Mouse (Mus musculus): ENCODE results near the gene C77080. TPM values are rescaled to one million over a fixed set of nuclear protein-coding genes. Genes with fewer than 3 reads are reported as not detected.
A peak's percentile ranks its signal among the peaks of the same experiment; 100 is the strongest.

The C77080 gene
- polyA plus RNA-seq, 1 experiment, result 39.3 TPM

- Histone ChIP-seq H3K4me3 (ENCODE audit: insufficient read depth, low read depth, low read length) (no peak overlapping the region), H3K4me1 (ENCODE audit: control insufficient read depth, insufficient read depth, low read length) (peaks cover 27% of the 10 kb centered on the region; the same call in 1 of the 2 replicates), H3K36me3 (ENCODE audit: control insufficient read depth, insufficient read depth, low read length) (no peaks in the 10 kb centered on the region), H3K27ac (ENCODE audit: insufficient read depth, low read depth, low read length) (peak overlapping the region; percentile 95), H3K27me3 (replicated peaks; ENCODE audit: control insufficient read depth, insufficient read depth, low read length) (no peaks in the 10 kb centered on the region)
- DNase-seq, result peak; percentile 45
- 67% methylated on average over 9 of the region's 9 CpGs for WGBS
- no peak for TF ChIP-seq POLR2A (IDR thresholded peaks at IDR 0.05; ENCODE audit: low read depth, low read length)
- no peak for TF ChIP-seq CTCF (conservative IDR thresholded peaks at IDR 0.05; ENCODE audit: insufficient read depth, insufficient read length, low read depth, low read length)
Observed at GRCm38 (mm10) chr4:129232561-129233360, 28.4 kb downstream of the C77080 start.

- 45% methylated on average over 12 of the region's 12 CpGs for WGBS
- peak overlapping the region; percentile 95 for H3K27ac ChIP-seq (ENCODE audit: insufficient read depth, low read depth, low read length)
- H3K36me3 ChIP-seq (ENCODE audit: control insufficient read depth, insufficient read depth, low read length), result no peaks in the 10 kb centered on the region
- H3K27me3 ChIP-seq (replicated peaks; ENCODE audit: control insufficient read depth, insufficient read depth, low read length), result no peaks in the 10 kb centered on the region
- H3K4me3 ChIP-seq (ENCODE audit: insufficient read depth, low read depth, low read length), result no peak overlapping the region
- peak; percentile 78 for DNase-seq
- H3K4me1 ChIP-seq (ENCODE audit: control insufficient read depth, insufficient read depth, low read length), result peaks cover 27% of the 10 kb centered on the region; the same call in 1 of the 2 replicates
- TF ChIP-seq POLR2A (IDR thresholded peaks at IDR 0.05; ENCODE audit: low read depth, low read length) (no peak), CTCF (conservative IDR thresholded peaks at IDR 0.05; ENCODE audit: insufficient read depth, insufficient read length, low read depth, low read length) (no peak)
Observed at GRCm38 (mm10) chr4:129231594-129232450, 29.4 kb downstream of the C77080 start.

GRCm38 (mm10) chr4:129230926-129231325 lies 30.3 kb downstream of the C77080 start:
- Histone ChIP-seq H3K4me1 (ENCODE audit: control insufficient read depth, insufficient read depth, low read length) (peaks cover 26% of the 10 kb centered on the region; the same call in 1 of the 2 replicates), H3K36me3 (ENCODE audit: control insufficient read depth, insufficient read depth, low read length) (no peaks in the 10 kb centered on the region), H3K27ac (ENCODE audit: insufficient read depth, low read depth, low read length) (peak overlapping the region; percentile 95; the same call in 1 of the 2 replicates), H3K4me3 (ENCODE audit: insufficient read depth, low read depth, low read length) (no peak overlapping the region), H3K27me3 (replicated peaks; ENCODE audit: control insufficient read depth, insufficient read depth, low read length) (no peaks in the 10 kb centered on the region)
- WGBS, result 64% methylated on average over 8 of the region's 8 CpGs
- no peak for TF ChIP-seq POLR2A (IDR thresholded peaks at IDR 0.05; ENCODE audit: low read depth, low read length)
- no peak for DNase-seq

GRCm38 (mm10) chr4:129227985-129228381 lies 33.2 kb downstream of the C77080 start:
- H3K27me3 ChIP-seq (replicated peaks; ENCODE audit: control insufficient read depth, insufficient read depth, low read length), result no peaks in the 10 kb centered on the region
- H3K27ac ChIP-seq (ENCODE audit: insufficient read depth, low read depth, low read length), result no peak overlapping the region; the same call in 1 of the 2 replicates
- H3K36me3 ChIP-seq (ENCODE audit: control insufficient read depth, insufficient read depth, low read length), result peaks cover 2% of the 10 kb centered on the region
- H3K4me1 ChIP-seq (ENCODE audit: control insufficient read depth, insufficient read depth, low read length), result peaks cover 10% of the 10 kb centered on the region; the same call in 1 of the 2 replicates
- H3K4me3 ChIP-seq (ENCODE audit: insufficient read depth, low read depth, low read length), result peak overlapping the region; percentile 59; the same call in 1 of the 2 replicates
- DNase-seq, result no peak
- TF ChIP-seq POLR2A (IDR thresholded peaks at IDR 0.05; ENCODE audit: low read depth, low read length) (no peak), CTCF (conservative IDR thresholded peaks at IDR 0.05; ENCODE audit: insufficient read depth, insufficient read length, low read depth, low read length) (no peak)
- 26% methylated on average over 8 of the region's 8 CpGs for WGBS

GRCm38 (mm10) chr4:129227170-129227984 lies 33.8 kb downstream of the C77080 start:
- TF ChIP-seq CTCF (conservative IDR thresholded peaks at IDR 0.05; ENCODE audit: insufficient read depth, insufficient read length, low read depth, low read length) (no peak), POLR2A (IDR thresholded peaks at IDR 0.05; ENCODE audit: low read depth, low read length) (peak; percentile 32)
- Histone ChIP-seq H3K27ac (ENCODE audit: insufficient read depth, low read depth, low read length) (peak overlapping the region; percentile 81), H3K27me3 (replicated peaks; ENCODE audit: control insufficient read depth, insufficient read depth, low read length) (no peaks in the 10 kb centered on the region), H3K36me3 (ENCODE audit: control insufficient read depth, insufficient read depth, low read length) (peaks cover 2% of the 10 kb centered on the region), H3K4me3 (ENCODE audit: insufficient read depth, low read depth, low read length) (peak overlapping the region; percentile 59), H3K4me1 (ENCODE audit: control insufficient read depth, insufficient read depth, low read length) (peaks cover 6% of the 10 kb centered on the region; the same call in 1 of the 2 replicates)
- 39% methylated on average over 22 of the region's 22 CpGs for WGBS
- peak; percentile 53 for DNase-seq

GRCm38 (mm10) chr4:129226441-129226963 lies 34.7 kb downstream of the C77080 start:
- H3K4me3 ChIP-seq (ENCODE audit: insufficient read depth, low read depth, low read length), result peak overlapping the region; percentile 59
- peak; percentile 73 for DNase-seq
- no peaks in the 10 kb centered on the region for H3K4me1 ChIP-seq (ENCODE audit: control insufficient read depth, insufficient read depth, low read length)
- peaks cover 2% of the 10 kb centered on the region for H3K36me3 ChIP-seq (ENCODE audit: control insufficient read depth, insufficient read depth, low read length)
- TF ChIP-seq POLR2A (IDR thresholded peaks at IDR 0.05; ENCODE audit: low read depth, low read length) (no peak), CTCF (conservative IDR thresholded peaks at IDR 0.05; ENCODE audit: insufficient read depth, insufficient read length, low read depth, low read length) (no peak)
- peak overlapping the region; percentile 81 for H3K27ac ChIP-seq (ENCODE audit: insufficient read depth, low read depth, low read length)
- 40% methylated on average over 5 of the region's 5 CpGs for WGBS
- no peaks in the 10 kb centered on the region for H3K27me3 ChIP-seq (replicated peaks; ENCODE audit: control insufficient read depth, insufficient read depth, low read length)
